In the genomic region with DNA sequence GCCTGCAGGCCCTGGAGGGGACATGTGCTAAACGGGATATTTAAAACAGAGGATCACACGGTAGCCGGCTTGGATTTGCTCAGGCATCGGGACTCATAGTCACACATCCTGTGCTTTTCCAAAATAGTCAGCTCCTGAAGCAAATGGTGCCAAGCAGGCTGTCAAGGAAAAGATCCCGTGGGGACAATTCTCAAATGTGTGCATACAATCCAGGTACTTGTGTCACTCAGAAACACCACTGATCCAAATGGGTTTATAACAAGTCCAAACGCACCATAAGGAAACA, we compare ENCODE assay signal across 8 mouse cellular contexts. TPM values are rescaled to one million over a fixed set of nuclear protein-coding genes. Genes with fewer than 3 reads are reported as not detected.
DNase-seq lines count a peak whose midpoint lies in the region; ATAC-seq and TF ChIP-seq lines count a peak whose summit lies in the region.

No protein-coding gene starts in this region.

- H3K4me3 ChIP-seq in kidney, adult 2 months (ENCODE audit: insufficient read depth, low read depth, low read length), result peak overlapping the region; percentile 57; the same call in 1 of the 2 replicates
- H3K4me3 ChIP-seq in embryonic facial prominence, embryonic 10.5 days, result peak overlapping the region; percentile 90
- peak overlapping the region; percentile 65; the same call in 1 of the 2 replicates for H3K4me3 ChIP-seq in hindbrain, embryonic 16.5 days (ENCODE audit: low read length)
- peak overlapping the region; percentile 80 for H3K4me3 ChIP-seq in midbrain, embryonic 16.5 days (ENCODE audit: low read depth, low read length)

- no peak for DNase-seq in kidney, adult 2 months
- DNase-seq in kidney, adult 8-10 months, result no peak
- DNase-seq in embryonic facial prominence, embryonic 10.5 days (ENCODE audit: low spot score), result no peak
- no peak for DNase-seq in adipocyte (ENCODE audit: low spot score)
- no peak for DNase-seq in adrenal gland, adult 8-10 months
- DNase-seq in adrenal gland, postnatal 36 days, result no peak

- peak overlapping the region; percentile 77 for H3K4me2 ChIP-seq in hindbrain, embryonic 16.5 days (ENCODE audit: low read length)
- peak overlapping the region; percentile 96 for H3K4me2 ChIP-seq in midbrain, embryonic 16.5 days (ENCODE audit: low read length)

- no peak for TF ChIP-seq POLR2A in kidney, adult 2 months (IDR thresholded peaks at IDR 0.05; ENCODE audit: low read depth, low read length)

- H3K4me1 ChIP-seq in kidney, adult 2 months (ENCODE audit: control insufficient read depth, insufficient read depth, low read length), result peaks cover 10% of the 10 kb centered on the region; the same call in 1 of the 2 replicates
- peaks cover 34% of the 10 kb centered on the region for H3K4me1 ChIP-seq in embryonic facial prominence, embryonic 10.5 days
- peaks cover 27% of the 10 kb centered on the region for H3K4me1 ChIP-seq in hindbrain, embryonic 16.5 days (ENCODE audit: control insufficient read depth, insufficient read depth, low read depth, low read length)
- H3K4me1 ChIP-seq in midbrain, embryonic 16.5 days (ENCODE audit: control insufficient read depth, insufficient read depth, low read length), result peaks cover 27% of the 10 kb centered on the region

- H3K36me3 ChIP-seq in kidney, adult 2 months (ENCODE audit: control insufficient read depth, insufficient read depth, low read length), result no peaks in the 10 kb centered on the region
- no peaks in the 10 kb centered on the region for H3K36me3 ChIP-seq in embryonic facial prominence, embryonic 10.5 days (replicated peaks)
- no peaks in the 10 kb centered on the region for H3K36me3 ChIP-seq in hindbrain, embryonic 16.5 days (ENCODE audit: control insufficient read depth, insufficient read depth, low read length)
- no peaks in the 10 kb centered on the region for H3K36me3 ChIP-seq in midbrain, embryonic 16.5 days (ENCODE audit: control insufficient read depth, insufficient read depth, low read length)

- WGBS in kidney, adult 2 months, result 46% methylated on average over 6 of the region's 6 CpGs
- WGBS in embryonic facial prominence, embryonic 10.5 days, result 56% methylated on average over 6 of the region's 6 CpGs
- WGBS in hindbrain, embryonic 16.5 days, result 42% methylated on average over 6 of the region's 6 CpGs
- 43% methylated on average over 6 of the region's 6 CpGs for WGBS in midbrain, embryonic 16.5 days

- no peak overlapping the region for H3K27ac ChIP-seq in kidney, adult 2 months (ENCODE audit: insufficient read depth, low read depth, low read length)
- peak overlapping the region; percentile 97 for H3K27ac ChIP-seq in embryonic facial prominence, embryonic 10.5 days (replicated peaks)
- peak overlapping the region; percentile 94 for H3K27ac ChIP-seq in hindbrain, embryonic 16.5 days (ENCODE audit: low read depth, low read length)
- peak overlapping the region; percentile 98 for H3K27ac ChIP-seq in midbrain, embryonic 16.5 days (ENCODE audit: low read length)

- H3K27me3 ChIP-seq in kidney, adult 2 months (replicated peaks; ENCODE audit: control insufficient read depth, insufficient read depth, low read length), result no peaks in the 10 kb centered on the region
- no peaks in the 10 kb centered on the region for H3K27me3 ChIP-seq in embryonic facial prominence, embryonic 10.5 days (replicated peaks; ENCODE audit: low read depth, poor library complexity, severe bottlenecking)
- no peaks in the 10 kb centered on the region for H3K27me3 ChIP-seq in hindbrain, embryonic 16.5 days (replicated peaks; ENCODE audit: control insufficient read depth, insufficient read depth, low read length)
- H3K27me3 ChIP-seq in midbrain, embryonic 16.5 days (ENCODE audit: control insufficient read depth, insufficient read depth, low read depth, low read length), result no peaks in the 10 kb centered on the region

- H3K9ac ChIP-seq in hindbrain, embryonic 16.5 days (ENCODE audit: low read depth, low read length), result peak overlapping the region; percentile 97
- H3K9ac ChIP-seq in midbrain, embryonic 16.5 days (ENCODE audit: low read depth, low read length), result peak overlapping the region; percentile 100

- no peak for ATAC-seq in hindbrain, embryonic 16.5 days
- no peak for ATAC-seq in midbrain, embryonic 16.5 days

- TF ChIP-seq CTCF in kidney, adult 2 months (conservative IDR thresholded peaks at IDR 0.05; ENCODE audit: insufficient read depth, insufficient read length, low read depth, low read length), result no peak

- H3K9me3 ChIP-seq in embryonic facial prominence, embryonic 10.5 days, result no peaks in the 10 kb centered on the region
- H3K9me3 ChIP-seq in hindbrain, embryonic 16.5 days (ENCODE audit: control insufficient read depth, low read length), result no peaks in the 10 kb centered on the region
- no peaks in the 10 kb centered on the region; the same call in 1 of the 2 replicates for H3K9me3 ChIP-seq in midbrain, embryonic 16.5 days (replicated peaks; ENCODE audit: control insufficient read depth, low read length, poor library complexity, severe bottlenecking)

RNA-seq across cellular contexts. Expression of a gene that starts 0.3 kb away (rescaled TPM):
- polyA plus RNA-seq in kidney, adult 2 months (2012; rRNA removed), result 29.2 and 34.5 TPM in 2 replicates
- 14.4 and 16.1 TPM in 2 replicates for polyA plus RNA-seq in embryonic facial prominence, embryonic 10.5 days (2016; fragmentation: Nextera tagmentation; extraction: Ambion mirVana)
- polyA plus RNA-seq in hindbrain, embryonic 16.5 days (2015; fragmentation: Nextera tagmentation; extraction: Ambion mirVana), result 43.9 and 46.5 TPM in 2 replicates
- polyA plus RNA-seq in midbrain, embryonic 16.5 days (2015; fragmentation: Nextera tagmentation; extraction: Ambion mirVana), result 56.9 and 70.2 TPM in 2 replicates
- 10 to 100 TPM; 20.3 to 35.9 (median 24.1) TPM for total RNA-seq in adrenal gland, adult 8-10 months (2022)
- 10 to 100 TPM; 19.7 to 22.7 TPM for total RNA-seq in adrenal gland, postnatal 36 days (2021)
